Mouse (Mus musculus) neural tube, embryonic 10.5 days (tissue): ENCODE results near the gene Dbi.

Experiments
- DNase-seq: peaks from one replicate; pipeline ENCODE4 v3.0.0-alpha.2; 2017; ENCODE audit warnings: low spot score; ENCODE audit errors: extremely low spot score

The Dbi gene

GRCm38 (mm10) chr1:120083921-120084517 lies 36.9 kb downstream of the Dbi start:
- no peak for DNase-seq

GRCm38 (mm10) chr1:120082957-120083585 lies 37.8 kb downstream of the Dbi start:
- DNase-seq, result no peak

GRCm38 (mm10) chr1:120080632-120081031 lies 40.2 kb downstream of the Dbi start:
- no peak for DNase-seq

GRCm38 (mm10) chr1:120077746-120078410 lies 43.0 kb downstream of the Dbi start:
- no peak for DNase-seq

- DNase-seq, result no peak
Measured at GRCm38 (mm10) chr1:120075507-120075906, 45.4 kb downstream of the Dbi start.

GRCm38 (mm10) chr1:120074931-120075330 lies 45.9 kb downstream of the Dbi start:
- no peak for DNase-seq

GRCm38 (mm10) chr1:120074307-120074702 lies 46.6 kb downstream of the Dbi start:
- no peak for DNase-seq

- DNase-seq, result peak; percentile 84
Measured at GRCm38 (mm10) chr1:120073519-120074306, 47.2 kb downstream of the Dbi start, which contains the start of gene Tmem37. Gene Tmem37 (minus strand): TSS chr1:120074074.

GRCm38 (mm10) chr1:120072900-120073299 lies 48.0 kb downstream of the Dbi start:
- peak; percentile 39 for DNase-seq

- no peak for DNase-seq
Measured at GRCm38 (mm10) chr1:120071133-120071532, 49.7 kb downstream of the Dbi start.

GRCm38 (mm10) chr1:120070168-120070567 lies 50.7 kb downstream of the Dbi start:
- no peak for DNase-seq

GRCm38 (mm10) chr1:120069120-120069519 lies 51.8 kb downstream of the Dbi start:
- DNase-seq, result no peak

GRCm38 (mm10) chr1:120066625-120067024 lies 54.3 kb downstream of the Dbi start:
- DNase-seq, result no peak

- no peak for DNase-seq
Measured at GRCm38 (mm10) chr1:120066159-120066558, 54.7 kb downstream of the Dbi start.

- no peak for DNase-seq
Measured at GRCm38 (mm10) chr1:120064036-120064682, 56.7 kb downstream of the Dbi start.
